Mouse (Mus musculus) retina, postnatal 7 days (tissue): ENCODE results near the gene Cd200r1.

ENCODE experiments used
- DNase-seq: peaks from one replicate; pipeline ENCODE4 v3.0.0-alpha.2; 2012; ENCODE audit warnings: low read depth, low spot score

Cd200r1 gene

GRCm38 (mm10) chr16:44765555-44766319 lies at the start of gene Cd200r1:
Gene Cd200r1, plus strand, starts transcription at chr16:44765736.
- DNase-seq: no peak

GRCm38 (mm10) chr16:44716305-44717140 lies 49.0 kb upstream of the Cd200r1 start:
- DNase-seq: no peak

- DNase-seq: no peak
Measured at GRCm38 (mm10) chr16:44717141-44717634, 48.3 kb upstream of the Cd200r1 start.

DNA sequence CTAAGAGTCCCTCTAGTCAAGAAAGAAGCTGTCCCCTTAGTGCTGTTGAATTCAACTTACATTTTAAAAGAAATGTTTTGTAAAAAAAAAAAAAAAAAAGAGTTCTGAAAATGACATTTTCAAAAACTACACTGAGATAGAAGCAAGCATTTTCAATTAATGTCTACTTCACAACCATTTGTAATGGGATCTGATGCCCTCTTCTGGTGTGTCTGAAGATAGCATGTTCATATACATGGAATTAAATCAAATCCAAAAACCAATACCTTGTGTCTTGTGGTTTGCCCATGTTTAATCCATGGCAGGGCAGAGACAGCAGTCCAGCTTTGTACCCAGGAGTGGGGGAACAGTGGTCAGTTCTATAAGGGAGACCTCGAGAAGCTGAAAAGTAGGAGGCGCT lies 47.7 kb upstream of the Cd200r1 start:
- DNase-seq: no peak

- DNase-seq: no peak
Measured at GRCm38 (mm10) chr16:44719349-44719748, 46.2 kb upstream of the Cd200r1 start.

DNA sequence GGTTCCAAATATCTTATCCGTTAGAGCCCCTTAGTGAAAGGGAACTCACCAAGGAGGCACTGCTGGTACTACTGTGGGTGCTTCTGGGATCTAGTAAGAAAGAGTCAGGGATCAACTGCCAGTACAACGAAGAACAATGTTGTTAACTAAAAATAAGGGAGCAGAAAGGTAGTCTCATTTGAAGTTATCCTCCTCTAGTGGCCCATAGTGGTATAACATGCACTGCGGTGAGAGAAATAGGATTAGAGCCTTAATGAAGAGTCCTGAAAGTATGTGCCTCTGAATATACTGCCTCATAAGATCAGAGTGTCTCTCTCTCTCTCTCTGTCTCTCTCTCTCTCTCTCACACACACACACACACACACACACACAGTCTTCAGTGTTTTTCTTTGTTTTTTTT lies 45.0 kb upstream of the Cd200r1 start:
- DNase-seq: no peak

- DNase-seq: no peak
Measured at GRCm38 (mm10) chr16:44722666-44723065, 42.9 kb upstream of the Cd200r1 start.

- peak; percentile 83 for DNase-seq
Measured at GRCm38 (mm10) chr16:44724083-44724787, 41.3 kb upstream of the Cd200r1 start, which contains the start of gene Nepro. Gene Nepro, plus strand, starts transcription at chr16:44724301.

DNA sequence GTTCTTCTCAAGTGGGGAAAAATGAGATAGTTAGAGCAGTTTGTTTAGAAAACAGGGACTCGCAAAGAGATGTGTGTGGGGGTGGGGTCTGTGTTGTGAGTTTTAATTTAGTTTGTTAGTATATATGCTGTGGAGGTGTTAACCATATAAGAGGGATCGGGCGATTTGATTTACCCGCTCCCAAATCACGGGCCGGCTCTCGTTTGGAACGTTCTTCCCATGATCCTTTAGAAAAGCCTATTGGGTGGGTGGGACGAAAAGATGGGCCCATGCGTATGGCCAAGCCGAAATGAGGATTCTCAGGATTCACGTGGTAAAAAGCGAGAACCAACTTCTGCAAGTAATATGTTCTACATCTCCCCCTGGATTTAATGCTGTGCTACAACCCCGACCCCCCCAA lies 40.7 kb upstream of the Cd200r1 start:
- DNase-seq: no peak

DNA sequence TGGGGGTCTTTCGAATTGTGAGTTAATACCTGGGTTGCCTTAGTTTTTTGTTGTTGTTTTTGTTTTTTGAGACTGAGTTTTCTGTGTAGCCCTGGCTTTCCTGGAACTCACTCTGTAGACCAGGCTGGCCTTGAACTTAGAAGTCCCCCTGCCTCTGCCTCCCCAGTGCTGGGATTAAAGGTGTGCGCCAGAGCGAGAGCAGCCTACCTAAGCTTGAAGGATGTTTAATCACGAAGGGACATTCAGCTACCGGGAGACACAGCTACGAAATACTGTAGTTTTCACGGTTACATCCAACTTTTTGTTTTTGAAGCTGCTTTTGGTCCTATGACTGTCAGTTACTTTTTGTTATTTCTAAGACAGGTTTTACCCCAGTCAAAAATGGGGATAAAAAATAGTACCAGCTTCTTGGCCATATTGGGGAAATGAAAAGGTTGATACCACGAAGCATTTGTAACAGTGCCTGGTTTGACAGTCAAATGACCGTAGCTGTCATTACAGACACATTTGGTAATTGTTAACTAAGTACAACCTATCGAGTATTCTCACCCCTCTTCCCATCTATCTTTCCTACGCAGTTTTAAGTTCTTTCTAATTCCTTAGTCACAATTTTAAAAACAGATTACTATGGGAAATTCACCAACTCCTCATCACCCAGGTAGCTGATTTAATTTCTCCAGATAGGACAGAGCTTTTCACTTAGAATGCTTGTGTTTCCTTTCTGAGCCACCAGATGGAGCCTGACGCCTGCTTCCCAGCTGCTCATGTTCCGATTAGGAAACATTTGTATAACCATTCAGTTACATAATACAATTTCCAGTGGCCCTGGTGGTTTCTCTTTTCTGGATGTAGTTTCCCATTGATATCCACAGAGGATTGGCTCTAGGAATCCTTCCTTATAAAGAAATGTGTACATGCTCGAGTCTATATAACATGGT lies 40.0 kb upstream of the Cd200r1 start:
- DNase-seq: no peak

- no peak for DNase-seq
Measured at GRCm38 (mm10) chr16:44727525-44727924, 38.0 kb upstream of the Cd200r1 start.

DNA sequence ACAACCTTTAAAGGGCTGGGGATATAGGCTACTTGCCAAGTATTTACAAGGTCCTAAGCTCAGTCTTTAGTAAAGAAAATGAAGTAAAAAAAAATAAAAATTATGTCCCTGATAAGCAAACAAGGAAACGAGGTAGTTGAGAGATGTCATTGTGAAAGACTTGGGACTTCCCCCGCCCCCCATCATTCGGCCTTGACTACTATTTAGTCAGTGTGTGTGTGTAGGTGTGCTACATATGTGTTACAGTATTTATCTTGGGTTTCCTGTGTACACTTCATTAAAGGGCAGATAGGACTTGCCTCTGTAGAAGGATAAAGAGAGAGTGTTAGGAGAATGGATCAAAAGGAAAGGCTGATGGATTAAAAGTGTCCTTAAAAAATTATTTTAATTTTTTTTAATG lies 31.5 kb upstream of the Cd200r1 start:
- no peak for DNase-seq

DNA sequence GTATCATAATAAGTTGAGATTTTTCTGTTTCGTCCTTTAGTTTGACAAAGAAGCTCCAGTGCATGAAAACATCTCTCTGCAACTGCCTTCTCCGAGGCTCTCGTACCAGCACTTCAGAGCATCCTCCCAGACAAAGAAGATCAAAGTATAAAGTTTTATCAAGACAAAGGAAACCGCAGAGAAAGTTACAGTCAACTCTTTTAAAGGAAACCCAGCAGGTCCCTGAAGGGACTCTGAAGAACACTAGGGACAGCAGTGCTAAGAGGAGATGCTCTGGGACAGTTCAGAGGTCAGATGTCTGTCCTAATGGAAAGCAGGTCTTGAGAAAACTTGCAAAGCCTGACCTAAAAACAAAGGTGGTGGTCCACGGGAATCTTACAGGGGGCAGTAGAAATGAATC lies 29.9 kb upstream of the Cd200r1 start:
- no peak for DNase-seq

- DNase-seq: no peak
Measured at GRCm38 (mm10) chr16:44736118-44736517, 29.4 kb upstream of the Cd200r1 start.

GRCm38 (mm10) chr16:44742753-44743152 lies 22.8 kb upstream of the Cd200r1 start:
- no peak for DNase-seq

DNA sequence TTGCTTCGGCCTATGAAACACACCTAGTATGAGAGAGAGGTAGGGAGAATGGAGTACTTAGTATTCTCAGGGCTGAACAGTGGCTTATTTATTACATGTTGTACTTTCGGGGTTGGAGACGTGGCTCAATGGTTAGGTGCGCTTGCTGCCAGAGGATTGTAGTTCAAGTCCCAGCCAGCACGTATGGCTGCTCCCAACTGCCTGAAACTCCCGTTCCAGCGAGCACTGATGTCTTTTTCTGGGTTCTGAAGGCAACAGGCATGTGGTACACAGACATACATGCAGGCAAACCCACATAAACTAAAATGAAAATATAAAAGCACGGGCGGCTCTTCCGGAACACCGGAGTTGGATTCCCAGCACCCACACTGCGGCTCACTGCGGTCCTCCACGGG lies 20.1 kb upstream of the Cd200r1 start:
- no peak for DNase-seq

DNA sequence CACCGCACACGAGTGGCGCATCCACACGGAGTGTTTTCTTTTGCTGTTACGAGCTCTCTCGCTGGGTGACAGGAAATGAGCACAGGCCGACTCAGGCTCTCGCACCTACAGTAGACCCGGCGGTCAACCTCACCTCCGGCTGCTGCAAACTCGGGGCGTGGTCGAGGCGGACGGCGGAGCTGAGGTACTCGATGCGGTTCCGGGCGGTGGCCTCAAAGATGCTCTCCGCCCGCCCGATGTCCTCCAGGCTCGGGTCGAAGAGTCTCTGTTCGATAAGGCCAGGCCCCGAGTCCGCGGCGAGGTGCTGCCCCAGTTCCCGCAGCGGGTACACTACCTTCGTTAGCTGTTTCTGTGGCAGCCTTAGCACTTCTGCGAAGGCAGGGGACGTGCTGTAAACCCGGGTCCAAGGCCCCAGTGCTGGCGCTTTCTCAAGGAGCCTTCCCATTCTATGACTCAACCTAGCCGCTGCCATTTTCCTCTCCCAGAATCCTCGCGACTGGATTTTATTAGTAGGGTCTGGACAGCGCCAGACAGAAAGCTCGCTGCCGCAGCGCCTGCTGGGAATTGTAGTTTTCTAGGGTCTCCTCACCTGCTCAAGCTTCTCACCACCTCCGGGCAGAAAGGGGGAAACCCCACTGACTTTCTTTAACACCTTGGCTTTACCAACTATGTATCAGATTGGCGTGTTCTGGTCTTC lies 19.5 kb upstream of the Cd200r1 start, which contains the start of gene Gtpbp8:
Gene Gtpbp8 (minus strand): TSS at position 498 of the 697 bp plus-strand sequence.
- DNase-seq: peak; percentile 73

DNA sequence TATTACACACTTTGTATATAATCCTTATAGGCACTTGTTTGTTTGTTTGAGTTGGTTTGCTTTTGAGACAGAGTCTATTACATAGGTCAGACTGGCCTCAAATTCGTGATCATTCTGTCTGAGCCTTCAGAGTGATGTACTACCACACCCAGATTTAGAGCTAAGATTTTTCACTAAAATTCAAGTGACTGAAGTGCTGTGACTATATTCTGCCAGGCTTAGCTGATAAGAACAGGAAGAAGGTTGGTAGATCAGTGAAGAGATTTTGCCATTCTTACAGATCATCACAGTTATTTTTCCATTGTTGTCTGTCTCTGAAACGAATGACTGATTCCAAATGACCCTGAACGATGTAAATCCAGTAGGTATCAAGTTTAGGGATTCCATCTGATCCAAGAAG lies 17.5 kb upstream of the Cd200r1 start:
- DNase-seq: no peak

GRCm38 (mm10) chr16:44757700-44758099 lies 7.8 kb upstream of the Cd200r1 start:
- DNase-seq: no peak

DNA sequence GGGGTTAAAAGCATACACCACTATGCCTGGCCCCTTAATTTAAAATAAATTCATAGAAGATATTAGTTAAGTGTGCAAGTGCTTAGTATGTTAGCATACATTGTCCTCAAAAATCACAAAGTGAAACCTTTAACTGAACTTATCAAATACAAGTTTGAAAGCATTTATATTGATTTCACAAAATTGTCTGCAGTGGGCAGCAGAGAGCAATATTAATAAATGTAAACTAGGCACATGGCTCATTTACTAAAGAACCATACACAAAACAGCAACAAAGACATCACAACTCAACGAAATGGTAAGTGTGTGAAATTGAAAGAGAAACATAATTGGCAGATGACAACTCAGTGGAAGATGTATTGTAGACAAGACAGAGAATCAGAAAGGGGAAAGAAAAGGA lies 3.7 kb upstream of the Cd200r1 start:
- DNase-seq: no peak
